ENCODE assay signal across 8 mouse cellular contexts in the genomic region with DNA sequence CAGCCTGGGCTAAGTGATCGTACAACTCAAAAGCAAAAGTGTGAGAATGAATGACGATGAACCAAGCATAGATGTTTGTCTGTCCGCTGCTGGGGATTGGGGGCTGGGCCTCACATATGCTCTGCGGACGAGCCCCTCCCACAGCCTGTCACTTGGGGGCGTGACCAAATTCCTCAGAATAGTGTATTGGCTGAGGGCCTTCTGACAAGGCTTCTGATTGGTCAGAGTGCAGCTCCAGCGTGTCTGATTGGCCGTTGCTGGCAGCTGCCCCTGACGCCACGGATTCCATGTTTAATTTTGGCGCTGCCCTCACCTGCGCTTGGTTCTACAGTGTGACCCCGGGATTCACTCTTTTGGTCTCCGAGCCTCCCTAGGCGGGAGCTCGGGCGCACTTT. TPM values are rescaled to one million over a fixed set of nuclear protein-coding genes. Genes with fewer than 3 reads are reported as not detected.
DNase-seq lines count a peak whose midpoint lies in the region; ATAC-seq lines count a peak whose summit lies in the region.

No protein-coding gene starts in this region.

- ATAC-seq in heart, embryonic 14.5 days (ENCODE audit: insufficient number of reproducible peaks, insufficient read depth, low FRiP score, low read depth): peak; percentile 66
- peak; percentile 69 for ATAC-seq in liver, embryonic 12.5 days
- peak; percentile 79 for ATAC-seq in stomach, embryonic 15.5 days (ENCODE audit: insufficient read depth, low FRiP score, low read depth)

- H3K36me3 ChIP-seq in heart, embryonic 14.5 days (ENCODE audit: control insufficient read depth, insufficient read depth, low read length): no peaks in the 10 kb centered on the region
- no peaks in the 10 kb centered on the region for H3K36me3 ChIP-seq in liver, embryonic 12.5 days
- no peaks in the 10 kb centered on the region for H3K36me3 ChIP-seq in stomach, embryonic 15.5 days

- peak overlapping the region; percentile 46 for H3K4me3 ChIP-seq in brown adipose tissue, adult 24 weeks (ENCODE audit: insufficient read depth, low read depth, low read length)
- H3K4me3 ChIP-seq in heart, embryonic 14.5 days (ENCODE audit: control insufficient read depth in 1 of 2, insufficient read depth in 1 of 2, low read depth in 1 of 2, low read length in 2 of 2): peak overlapping the region in 1 of 2 experiments; percentile 16; a peak in 1 of 4 replicates
- H3K4me3 ChIP-seq in liver, embryonic 12.5 days: 0 out of 2 replicates have a peak overlapping the region, but pooled peaks have one; percentile 8
- peak overlapping the region; percentile 20 for H3K4me3 ChIP-seq in stomach, embryonic 15.5 days (replicated peaks)

- WGBS in heart, embryonic 14.5 days: 5% methylated on average over 17 of the region's 17 CpGs
- WGBS in liver, embryonic 12.5 days (ENCODE audit: insufficient replicate concordance): 5% methylated on average over 17 of the region's 17 CpGs
- WGBS in stomach, embryonic 15.5 days: 4% methylated on average over 17 of the region's 17 CpGs

- H3K9ac ChIP-seq in heart, embryonic 14.5 days (ENCODE audit: low read length): peak overlapping the region; percentile 62; the same call in 1 of the 2 replicates
- H3K9ac ChIP-seq in liver, embryonic 12.5 days: 0 out of 2 replicates have a peak overlapping the region, but pooled peaks have one; percentile 23
- H3K9ac ChIP-seq in stomach, embryonic 15.5 days: no peak overlapping the region

- H3K9me3 ChIP-seq in heart, embryonic 14.5 days (ENCODE audit: control insufficient read depth, low read length): no peaks in the 10 kb centered on the region
- no peaks in the 10 kb centered on the region for H3K9me3 ChIP-seq in liver, embryonic 12.5 days (replicated peaks)
- no peaks in the 10 kb centered on the region for H3K9me3 ChIP-seq in stomach, embryonic 15.5 days

- H3K27me3 ChIP-seq in heart, embryonic 14.5 days (ENCODE audit: control insufficient read depth, insufficient read depth, low read length): no peaks in the 10 kb centered on the region
- H3K27me3 ChIP-seq in liver, embryonic 12.5 days (replicated peaks): peaks cover 51% of the 10 kb centered on the region
- H3K27me3 ChIP-seq in stomach, embryonic 15.5 days (replicated peaks): no peaks in the 10 kb centered on the region

- H3K4me1 ChIP-seq in brown adipose tissue, adult 24 weeks (ENCODE audit: control insufficient read depth, insufficient read depth, insufficient read length, low read length): peaks cover 16% of the 10 kb centered on the region
- peaks cover 20 to 44% of the 10 kb centered on the region in 2 experiments for H3K4me1 ChIP-seq in heart, embryonic 14.5 days (ENCODE audit: control insufficient read depth in 2 of 2, insufficient read depth in 2 of 2, low read length in 2 of 2)
- H3K4me1 ChIP-seq in liver, embryonic 12.5 days: peaks cover 55% of the 10 kb centered on the region
- peaks cover 41% of the 10 kb centered on the region for H3K4me1 ChIP-seq in stomach, embryonic 15.5 days

- peak; percentile 97 for DNase-seq in CD4-positive, CD25-positive, alpha-beta regulatory T cell, adult 2 months (ENCODE audit: low read depth, low spot score)
- peak; percentile 90 for DNase-seq in fibroblast of lung, adult 2 months (ENCODE audit: low read depth)
- DNase-seq in kidney, postnatal 10 days: peak; percentile 96
- DNase-seq in naive thymus-derived CD4-positive, alpha-beta T cell, adult 2 months (ENCODE audit: low read depth): peak; percentile 96

- peak overlapping the region; percentile 61 for H3K4me2 ChIP-seq in heart, embryonic 14.5 days (ENCODE audit: low read length)
- H3K4me2 ChIP-seq in liver, embryonic 12.5 days: peak overlapping the region; percentile 54
- peak overlapping the region; percentile 55 for H3K4me2 ChIP-seq in stomach, embryonic 15.5 days

- peak overlapping the region; percentile 70 for H3K27ac ChIP-seq in brown adipose tissue, adult 24 weeks (replicated peaks; ENCODE audit: low read depth, low read length)
- H3K27ac ChIP-seq in heart, embryonic 14.5 days (replicated peaks in 1 of 2; ENCODE audit: control insufficient read depth in 1 of 2, insufficient read depth in 1 of 2, low read depth in 2 of 2, low read length in 2 of 2): 0 out of 4 replicates have a peak overlapping the region, but pooled peaks of 1 of the 2 experiments have one; percentile 19
- H3K27ac ChIP-seq in liver, embryonic 12.5 days: no peak overlapping the region
- H3K27ac ChIP-seq in stomach, embryonic 15.5 days: no peak overlapping the region

RNA-seq across cellular contexts. Expression of gene Nfic, which starts 22.6 kb away (rescaled TPM):
- polyA plus RNA-seq in brown adipose tissue, adult 24 weeks (2012; ENCODE audit: insufficient read depth, insufficient read length, missing spikeins): 40.9 and 42.9 TPM in 2 replicates
- 45.0 and 47.0 TPM in 2 replicates for polyA plus RNA-seq in heart, embryonic 14.5 days (2014; fragmentation: Nextera tagmentation; extraction: Ambion mirVana)
- polyA plus RNA-seq in liver, embryonic 12.5 days (2016; fragmentation: Nextera tagmentation; extraction: Ambion mirVana): 10.1 and 10.2 TPM in 2 replicates
- polyA plus RNA-seq in stomach, embryonic 15.5 days (2015; fragmentation: Nextera tagmentation; extraction: Ambion mirVana): 65.5 and 78.2 TPM in 2 replicates

RNA-seq across cellular contexts. Expression of gene Smim24, which starts 40.0 kb away (rescaled TPM):
- 1.9 and 5.3 TPM in 2 replicates for polyA plus RNA-seq in brown adipose tissue, adult 24 weeks (2012; ENCODE audit: insufficient read depth, insufficient read length, missing spikeins)
- polyA plus RNA-seq in heart, embryonic 14.5 days (2014; fragmentation: Nextera tagmentation; extraction: Ambion mirVana): 3.8 and 4.7 TPM in 2 replicates
- polyA plus RNA-seq in liver, embryonic 12.5 days (2016; fragmentation: Nextera tagmentation; extraction: Ambion mirVana): 1.8 TPM in 2 replicates
- polyA plus RNA-seq in stomach, embryonic 15.5 days (2015; fragmentation: Nextera tagmentation; extraction: Ambion mirVana): 59.5 and 77.5 TPM in 2 replicates

RNA-seq across cellular contexts. Expression of gene Gm48552, which starts 44.1 kb away (rescaled TPM):
- not detected in 2 replicates for polyA plus RNA-seq in brown adipose tissue, adult 24 weeks (2012; ENCODE audit: insufficient read depth, insufficient read length, missing spikeins)
- polyA plus RNA-seq in heart, embryonic 14.5 days (2014; fragmentation: Nextera tagmentation; extraction: Ambion mirVana): 1.0 TPM in 2 replicates
- polyA plus RNA-seq in liver, embryonic 12.5 days (2016; fragmentation: Nextera tagmentation; extraction: Ambion mirVana): 0.71 and 0.98 TPM in 2 replicates
- polyA plus RNA-seq in stomach, embryonic 15.5 days (2015; fragmentation: Nextera tagmentation; extraction: Ambion mirVana): 0.41 and 1.4 TPM in 2 replicates

RNA-seq across cellular contexts. Expression of gene Gm48551, which starts 48.6 kb away (rescaled TPM):
- polyA plus RNA-seq in brown adipose tissue, adult 24 weeks (2012; ENCODE audit: insufficient read depth, insufficient read length, missing spikeins): 2.4 TPM in 1 of 2 replicates, not detected in the other
- 1.7 and 2.0 TPM in 2 replicates for polyA plus RNA-seq in heart, embryonic 14.5 days (2014; fragmentation: Nextera tagmentation; extraction: Ambion mirVana)
- 0.68 and 1.2 TPM in 2 replicates for polyA plus RNA-seq in liver, embryonic 12.5 days (2016; fragmentation: Nextera tagmentation; extraction: Ambion mirVana)
- polyA plus RNA-seq in stomach, embryonic 15.5 days (2015; fragmentation: Nextera tagmentation; extraction: Ambion mirVana): 2.9 and 3.3 TPM in 2 replicates

RNA-seq across cellular contexts. Expression of gene Dohh, which starts 48.6 kb away (rescaled TPM):
- 25.1 and 35.9 TPM in 2 replicates for polyA plus RNA-seq in brown adipose tissue, adult 24 weeks (2012; ENCODE audit: insufficient read depth, insufficient read length, missing spikeins)
- polyA plus RNA-seq in heart, embryonic 14.5 days (2014; fragmentation: Nextera tagmentation; extraction: Ambion mirVana): 52.6 and 53.5 TPM in 2 replicates
- 70.0 and 74.5 TPM in 2 replicates for polyA plus RNA-seq in liver, embryonic 12.5 days (2016; fragmentation: Nextera tagmentation; extraction: Ambion mirVana)
- 78.9 and 80.4 TPM in 2 replicates for polyA plus RNA-seq in stomach, embryonic 15.5 days (2015; fragmentation: Nextera tagmentation; extraction: Ambion mirVana)
